Mouse (Mus musculus) frontal cortex, postnatal 14 days (tissue): Measurements from ENCODE around the gene Dnal4.

Experiments used
- DNase-seq, 2 experiments: peaks; one replicate each; pipeline ENCODE4 v3.0.0; 2022; ENCODE audit warnings: low spot score in 2 of 2

The Dnal4 gene

GRCm38 (mm10) chr15:79733640-79734039, 44.0 kb downstream of the Dnal4 start:
- DNase-seq = no peak

GRCm38 (mm10) chr15:79733192-79733591, 44.5 kb downstream of the Dnal4 start:
- no peak for DNase-seq

- DNase-seq = no peak
Measured at GRCm38 (mm10) chr15:79731554-79731953, 46.1 kb downstream of the Dnal4 start.

- no peak for DNase-seq
Measured at GRCm38 (mm10) chr15:79728731-79729388, 48.8 kb downstream of the Dnal4 start.

DNA sequence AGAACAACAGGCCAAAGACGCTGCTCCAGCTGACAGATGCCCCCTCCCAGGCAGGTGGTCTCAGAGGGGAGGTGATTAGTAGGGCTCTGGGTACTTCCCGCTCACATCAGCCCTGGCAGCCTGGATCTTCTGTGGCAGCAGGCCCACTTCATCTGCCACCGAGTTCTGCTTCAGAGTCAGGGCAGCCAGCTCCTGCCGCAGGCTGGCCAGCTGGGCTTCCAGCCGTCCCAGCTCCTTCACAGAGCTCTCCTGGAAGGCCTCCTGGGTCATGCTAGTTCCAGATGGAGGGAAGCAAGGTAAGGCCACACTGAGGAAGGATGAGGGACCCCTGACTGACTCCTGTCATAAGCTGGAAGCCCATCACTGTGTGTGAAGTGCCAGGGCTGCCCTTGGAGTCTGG, 49.3 kb downstream of the Dnal4 start:
- no peak for DNase-seq

GRCm38 (mm10) chr15:79727840-79728239, 49.8 kb downstream of the Dnal4 start:
- no peak for DNase-seq

DNA sequence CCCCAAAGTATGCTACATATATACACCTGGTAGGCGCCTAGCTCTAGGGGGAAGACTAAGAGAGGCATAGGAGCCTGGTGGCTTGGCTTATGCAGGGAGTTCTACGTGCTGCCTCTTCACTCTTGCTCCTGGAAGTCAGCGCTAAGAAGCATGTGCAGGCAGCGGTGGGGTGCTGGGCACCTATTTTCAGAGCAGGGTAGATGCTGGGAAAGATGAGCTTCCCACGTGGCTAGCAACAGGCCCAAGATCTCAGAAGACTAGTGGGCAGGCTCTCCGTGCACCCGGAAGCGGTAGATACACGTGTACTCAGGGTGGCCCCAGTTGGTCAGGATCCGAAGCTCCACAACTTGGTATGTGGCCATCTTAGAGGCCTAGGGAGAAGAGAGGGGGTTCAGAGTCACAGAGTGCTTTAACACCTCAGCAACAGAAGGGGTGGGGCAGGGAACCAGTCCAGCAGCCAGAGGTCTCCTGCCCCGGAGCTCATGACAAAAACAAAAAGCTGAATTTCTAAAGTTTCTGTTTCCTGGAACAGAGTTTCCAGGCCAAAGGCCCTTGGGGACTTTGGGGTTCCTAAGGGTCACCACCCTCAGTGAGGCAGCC, 52.4 kb downstream of the Dnal4 start:
- DNase-seq = peak in 1 of 2 experiments; percentile 67

DNA sequence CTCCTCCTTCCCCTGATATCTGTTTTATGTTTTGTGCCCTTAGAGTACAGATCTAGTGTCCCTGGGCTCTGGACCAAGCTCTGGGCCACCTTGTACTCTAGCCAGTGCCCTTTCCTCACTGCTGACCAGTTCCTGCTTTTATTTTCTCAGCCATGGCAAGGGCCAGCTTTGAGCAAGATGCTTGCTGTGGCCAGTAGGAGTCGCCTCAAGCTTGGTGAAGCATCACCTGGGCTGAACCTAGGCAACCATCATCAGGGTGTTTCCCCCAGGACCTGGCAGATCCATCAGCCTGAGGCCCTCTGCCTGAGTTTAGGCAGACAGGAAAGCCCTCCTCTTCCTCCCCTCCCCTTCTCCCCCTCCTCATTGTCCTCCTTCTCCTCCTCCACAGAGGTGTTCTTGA, 54.2 kb downstream of the Dnal4 start:
- DNase-seq = no peak

GRCm38 (mm10) chr15:79720796-79721195, 56.9 kb downstream of the Dnal4 start:
- DNase-seq = no peak

DNA sequence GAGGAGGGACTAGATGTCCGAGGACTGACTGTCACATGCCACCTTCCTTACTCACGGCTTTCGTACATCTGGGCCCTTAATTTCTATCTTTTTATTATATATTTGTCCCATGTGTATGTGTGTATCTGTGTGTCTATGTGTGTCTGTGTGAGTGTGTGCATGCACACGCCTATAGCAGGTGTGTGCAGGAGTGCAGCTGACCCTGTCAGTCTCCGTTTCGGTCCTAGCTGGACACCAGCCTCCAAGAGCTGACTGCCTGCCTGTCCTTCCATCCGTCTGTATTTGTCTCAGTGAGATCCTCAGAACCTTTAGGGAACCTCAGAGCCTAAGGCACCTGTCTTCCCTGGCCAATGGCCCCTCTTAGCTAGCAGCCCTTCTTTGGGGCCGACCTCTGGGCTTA, 57.4 kb downstream of the Dnal4 start:
- DNase-seq = no peak

DNA sequence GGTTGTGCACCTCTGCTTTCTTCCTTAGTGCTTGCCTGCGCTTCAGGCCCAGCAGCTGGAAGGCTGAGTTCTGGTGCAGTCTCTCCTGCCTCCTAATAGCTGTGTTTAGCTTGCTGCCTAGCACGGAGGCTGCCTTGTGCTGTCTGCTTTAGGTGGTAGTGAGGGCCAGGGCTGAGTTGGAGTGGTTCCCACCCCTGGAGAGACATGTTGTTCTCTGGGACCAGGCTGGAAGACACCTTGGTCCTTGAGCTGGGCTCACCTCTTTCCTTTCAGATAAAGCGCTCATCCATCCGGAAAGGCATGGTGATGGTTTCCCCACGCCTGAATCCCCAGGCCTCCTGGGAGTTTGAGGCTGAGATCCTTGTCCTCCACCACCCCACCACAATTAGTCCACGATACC, 60.9 kb downstream of the Dnal4 start:
- no peak for DNase-seq

- DNase-seq = no peak
Measured at GRCm38 (mm10) chr15:79715646-79716045, 62.0 kb downstream of the Dnal4 start.
